Mouse (Mus musculus): ENCODE measurements around the gene Cask. TPM values are rescaled to one million over a fixed set of nuclear protein-coding genes. Genes with fewer than 3 reads are reported as not detected.
A peak's percentile ranks its signal among the peaks of the same experiment; 100 is the strongest.

Cask gene
- total RNA-seq, 2 experiments from 2014 or later: 16.8 to 17.3 TPM

GRCm38 (mm10) chrX:13551566-13551965 is 299.6 kb downstream of the Cask start:
- intact Hi-C loops (cut with DNase I): no loop called here
- no peak for DNase-seq

GRCm38 (mm10) chrX:13549100-13549499 is 302.1 kb downstream of the Cask start:
- intact Hi-C loops (cut with DNase I): no loop called here
- peak in 1 of 2 experiments; percentile 13 for DNase-seq

GRCm38 (mm10) chrX:13521288-13521687 is 329.9 kb downstream of the Cask start:
- no peak for DNase-seq
- intact Hi-C loops (cut with DNase I): no loop called here

GRCm38 (mm10) chrX:13520566-13520965 is 330.6 kb downstream of the Cask start:
- DNase-seq: no peak
- intact Hi-C loops (cut with DNase I): no loop called here

GRCm38 (mm10) chrX:13519408-13519783 is 331.8 kb downstream of the Cask start:
- intact Hi-C loops (cut with DNase I): no loop called here
- DNase-seq: peak in 1 of 2 experiments; percentile 40

- DNase-seq: no peak
- intact Hi-C loops (cut with DNase I): no loop called here
Measured at GRCm38 (mm10) chrX:13518781-13519407, 332.3 kb downstream of the Cask start.

GRCm38 (mm10) chrX:13518019-13518418 is 333.1 kb downstream of the Cask start:
- intact Hi-C loops (cut with DNase I): no loop called here
- DNase-seq: no peak

- no peak for DNase-seq
- intact Hi-C loops (cut with DNase I): no loop called here
Measured at GRCm38 (mm10) chrX:13516451-13516850, 334.7 kb downstream of the Cask start.

- intact Hi-C loops (cut with DNase I): loop anchor here (5.0 kb wide), 1 partner anchor 287 kb away; no protein-coding TSS in a partner anchor
- no peak for DNase-seq
Measured at GRCm38 (mm10) chrX:13513864-13514263, 337.3 kb downstream of the Cask start.

- intact Hi-C loops (cut with DNase I): loop anchor here (5.0 kb wide), 1 partner anchor 286 kb away; no protein-coding TSS in a partner anchor
- peak in 1 of 2 experiments; percentile 18 for DNase-seq
Measured at GRCm38 (mm10) chrX:13513127-13513526, 338.0 kb downstream of the Cask start.

GRCm38 (mm10) chrX:13506376-13506775 is 344.8 kb downstream of the Cask start:
- intact Hi-C loops (cut with DNase I): loop anchor here (5.0 to 10.0 kb wide), 2 partner anchors 39 to 148 kb away; partner anchors contain the start of gene Nyx
- no peak for DNase-seq

GRCm38 (mm10) chrX:13504389-13504788 is 346.8 kb downstream of the Cask start:
- no peak for DNase-seq
- intact Hi-C loops (cut with DNase I): loop anchor here (10.0 kb wide), 1 partner anchor 150 kb away; no protein-coding TSS in a partner anchor

- DNase-seq: no peak
- intact Hi-C loops (cut with DNase I): loop anchor here (10.0 kb wide), 1 partner anchor 152 kb away; no protein-coding TSS in a partner anchor
Measured at GRCm38 (mm10) chrX:13502862-13503375, 348.2 kb downstream of the Cask start.

GRCm38 (mm10) chrX:13500284-13500683 is 350.9 kb downstream of the Cask start:
- intact Hi-C loops (cut with DNase I): loop anchor here (10.0 kb wide), 1 partner anchor 155 kb away; no protein-coding TSS in a partner anchor
- DNase-seq: no peak

- intact Hi-C loops (cut with DNase I): no loop called here
- peak; percentile 23 to 25 for DNase-seq
Measured at GRCm38 (mm10) chrX:13494892-13495703, 356.1 kb downstream of the Cask start.

GRCm38 (mm10) chrX:13492922-13493321 is 358.2 kb downstream of the Cask start:
- intact Hi-C loops (cut with DNase I): no loop called here
- no peak for DNase-seq

GRCm38 (mm10) chrX:13490941-13491340 is 360.2 kb downstream of the Cask start:
- intact Hi-C loops (cut with DNase I): no loop called here
- no peak for DNase-seq

- intact Hi-C loops (cut with DNase I): no loop called here
- DNase-seq: no peak
Measured at GRCm38 (mm10) chrX:13489761-13490160, 361.4 kb downstream of the Cask start.

GRCm38 (mm10) chrX:13489001-13489400 is 362.2 kb downstream of the Cask start:
- intact Hi-C loops (cut with DNase I): no loop called here
- no peak for DNase-seq

- DNase-seq: no peak
- intact Hi-C loops (cut with DNase I): no loop called here
Measured at GRCm38 (mm10) chrX:13484447-13484846, 366.7 kb downstream of the Cask start.

- intact Hi-C loops (cut with DNase I): no loop called here
- no peak for DNase-seq
Measured at GRCm38 (mm10) chrX:13482576-13482975, 368.6 kb downstream of the Cask start.

Data from heart, postnatal 14 days (tissue).